Mouse (Mus musculus): ENCODE measurements around the gene Hyal3.

The Hyal3 gene

DNA sequence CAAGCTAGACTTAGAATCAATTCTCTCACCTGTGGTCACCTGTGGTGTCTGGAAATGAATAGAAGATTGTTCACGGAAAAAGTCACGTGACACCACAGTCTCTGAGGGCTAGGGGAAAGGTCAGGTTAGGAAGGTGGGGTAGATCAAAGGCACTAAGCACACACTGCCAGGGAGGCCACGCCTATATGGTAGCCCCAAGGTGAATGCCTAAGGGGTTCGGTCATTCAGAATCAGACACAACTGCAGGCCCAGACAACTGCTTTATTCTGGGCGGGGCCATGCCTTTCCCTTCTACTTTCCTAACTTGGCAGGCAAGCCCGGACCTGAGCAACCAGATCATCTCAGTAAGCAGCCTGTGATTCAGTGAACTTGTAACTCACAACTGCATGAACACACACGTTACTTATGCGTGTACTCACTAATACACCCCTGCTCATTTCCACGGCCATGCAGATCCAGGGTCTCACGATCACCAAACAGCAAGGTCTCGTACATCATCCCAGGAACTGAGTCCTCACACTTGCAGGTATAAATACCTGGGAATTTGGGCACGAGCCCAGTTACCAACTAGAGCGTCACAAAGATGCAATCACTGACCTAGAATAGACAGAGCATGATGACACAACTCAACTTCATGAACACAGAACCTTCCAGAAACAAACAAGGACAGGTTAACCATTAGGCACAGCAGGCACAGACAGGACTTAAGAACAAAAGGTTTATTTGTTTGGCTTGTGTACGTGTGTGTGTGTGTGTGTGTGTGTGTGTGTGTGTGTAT lies 4.8 kb upstream of the Hyal3 start:
- DNase-seq: peak in 1 of 2 experiments; percentile 59

DNA sequence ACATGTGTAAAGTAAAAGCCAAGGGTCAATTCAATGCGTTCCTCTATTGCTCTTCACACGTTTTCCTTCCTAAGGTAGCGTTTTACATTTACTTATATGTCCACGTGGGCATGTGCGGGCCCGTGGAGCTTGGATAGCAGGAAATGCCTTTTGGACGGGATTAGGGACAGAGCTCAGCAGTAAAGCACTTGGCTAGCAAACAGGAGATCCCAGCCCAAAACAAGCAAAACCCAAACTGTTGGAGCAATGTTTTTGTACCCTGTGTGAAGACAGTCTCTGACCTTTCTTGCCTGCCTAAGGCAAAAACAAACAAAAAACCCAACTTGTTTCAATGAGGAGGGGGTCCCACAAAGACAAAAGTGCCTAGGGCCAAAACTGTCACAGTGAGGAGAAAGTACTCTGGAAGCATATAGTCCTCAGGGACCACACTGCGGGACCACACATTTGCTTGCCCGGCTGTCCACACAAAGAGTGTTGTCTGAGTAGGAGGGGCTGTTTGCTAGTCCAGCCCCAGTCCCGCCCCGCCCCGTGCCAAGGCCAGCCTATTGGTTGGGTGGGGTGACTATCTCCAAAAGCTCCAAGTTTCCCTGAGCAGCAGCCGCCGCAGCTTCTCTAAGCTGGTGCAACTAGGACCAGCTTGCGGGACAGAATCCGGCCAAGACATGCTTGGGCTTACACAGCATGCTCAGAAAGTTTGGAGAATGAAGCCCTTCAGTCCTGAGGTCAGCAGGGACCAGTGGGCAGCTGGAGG lies 4.1 kb upstream of the Hyal3 start, which contains the start of gene Hyal1:
Gene Hyal1 (plus strand): TSS at position 571 of the 751 bp plus-strand sequence.
- DNase-seq: peak; percentile 81 to 90

DNA sequence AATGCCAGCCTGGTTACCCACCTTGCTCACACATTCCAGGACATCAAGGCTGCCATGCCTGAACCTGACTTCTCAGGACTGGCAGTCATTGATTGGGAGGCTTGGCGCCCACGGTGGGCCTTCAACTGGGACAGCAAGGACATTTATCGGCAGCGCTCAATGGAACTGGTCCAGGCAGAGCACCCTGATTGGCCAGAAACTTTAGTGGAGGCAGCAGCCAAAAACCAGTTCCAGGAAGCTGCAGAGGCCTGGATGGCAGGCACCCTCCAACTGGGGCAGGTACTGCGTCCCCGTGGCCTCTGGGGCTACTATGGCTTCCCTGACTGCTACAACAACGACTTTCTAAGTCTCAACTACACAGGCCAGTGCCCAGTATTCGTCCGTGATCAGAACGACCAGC lies 2.7 kb upstream of the Hyal3 start:
- no peak for DNase-seq

DNA sequence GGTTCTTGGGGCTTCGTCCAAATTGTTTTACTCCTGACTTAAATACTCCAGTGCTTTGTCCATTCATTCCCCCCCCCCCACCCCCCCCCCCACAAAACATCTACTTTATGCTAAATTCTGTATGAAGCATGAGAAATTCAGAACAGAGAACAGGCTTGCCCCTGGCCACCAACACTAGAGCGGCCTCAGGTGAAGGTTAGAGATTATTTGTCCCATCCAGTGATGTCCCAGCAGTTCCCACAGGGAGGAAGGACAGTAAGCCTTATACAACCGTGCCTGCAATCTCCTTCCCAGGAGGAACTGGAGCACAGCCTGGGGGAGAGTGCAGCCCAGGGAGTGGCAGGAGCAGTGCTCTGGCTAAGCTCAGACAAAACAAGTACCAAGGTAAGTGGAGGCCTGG lies 2.0 kb upstream of the Hyal3 start, which contains the start of gene Naa80:
Gene Naa80 (plus strand): TSS at position 301 of the 400 bp plus-strand sequence.
- no peak for DNase-seq

DNA sequence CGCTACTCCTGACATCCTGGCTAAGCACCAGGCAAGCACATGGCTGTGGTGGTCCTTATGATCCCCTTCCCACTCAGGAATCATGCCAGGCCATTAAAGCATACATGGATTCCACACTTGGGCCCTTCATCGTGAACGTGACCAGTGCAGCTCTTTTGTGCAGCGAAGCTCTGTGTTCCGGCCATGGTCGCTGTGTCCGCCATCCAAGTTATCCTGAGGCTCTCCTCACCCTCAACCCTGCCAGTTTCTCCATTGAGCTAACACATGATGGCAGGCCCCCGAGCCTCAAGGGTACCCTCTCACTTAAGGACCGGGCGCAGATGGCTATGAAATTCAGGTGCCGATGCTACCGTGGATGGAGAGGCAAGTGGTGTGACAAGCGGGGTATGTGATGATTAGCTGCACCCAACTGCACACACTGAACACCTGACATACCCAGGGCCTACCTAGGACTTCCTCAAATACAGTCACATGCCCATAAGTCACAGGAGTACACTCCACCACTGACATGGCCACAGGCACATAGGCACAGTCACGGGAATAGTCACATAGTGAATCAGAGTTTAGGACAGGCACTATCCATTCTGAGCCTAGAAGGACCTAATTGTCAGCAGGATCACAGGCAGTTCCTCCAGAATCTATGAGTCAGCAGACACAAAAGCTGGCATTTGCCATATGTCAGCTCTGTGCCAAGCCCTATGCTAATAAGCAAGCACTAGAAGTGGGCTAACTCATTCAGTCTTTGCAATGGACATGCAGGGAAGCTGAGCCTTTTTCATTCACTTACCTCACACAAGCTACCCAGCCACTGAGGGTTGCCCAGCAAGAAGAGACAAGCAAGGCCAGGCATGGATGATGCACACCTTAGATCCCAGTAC lies 1.4 kb upstream of the Hyal3 start:
- DNase-seq: no peak

DNA sequence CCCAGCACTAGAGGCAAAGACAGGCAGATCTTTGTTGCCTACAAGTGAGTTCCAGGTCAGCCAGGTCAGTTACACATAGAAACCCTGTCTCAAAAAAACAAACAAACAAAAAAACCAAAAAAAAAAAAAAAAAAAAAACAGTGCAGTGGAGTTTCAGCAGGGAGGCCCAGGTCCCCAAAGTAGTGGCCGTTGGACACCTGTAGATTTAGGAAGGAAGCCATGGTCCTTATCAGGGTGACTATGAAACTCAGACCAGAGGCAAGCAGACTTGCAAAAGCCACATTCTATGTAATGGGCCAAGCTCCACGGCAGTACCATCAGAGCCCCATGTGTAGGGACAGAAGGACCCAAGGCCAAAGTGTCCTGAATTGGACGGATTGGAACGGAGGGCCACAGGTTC lies 966 bp downstream of the Hyal3 start:
- no peak for DNase-seq

DNA sequence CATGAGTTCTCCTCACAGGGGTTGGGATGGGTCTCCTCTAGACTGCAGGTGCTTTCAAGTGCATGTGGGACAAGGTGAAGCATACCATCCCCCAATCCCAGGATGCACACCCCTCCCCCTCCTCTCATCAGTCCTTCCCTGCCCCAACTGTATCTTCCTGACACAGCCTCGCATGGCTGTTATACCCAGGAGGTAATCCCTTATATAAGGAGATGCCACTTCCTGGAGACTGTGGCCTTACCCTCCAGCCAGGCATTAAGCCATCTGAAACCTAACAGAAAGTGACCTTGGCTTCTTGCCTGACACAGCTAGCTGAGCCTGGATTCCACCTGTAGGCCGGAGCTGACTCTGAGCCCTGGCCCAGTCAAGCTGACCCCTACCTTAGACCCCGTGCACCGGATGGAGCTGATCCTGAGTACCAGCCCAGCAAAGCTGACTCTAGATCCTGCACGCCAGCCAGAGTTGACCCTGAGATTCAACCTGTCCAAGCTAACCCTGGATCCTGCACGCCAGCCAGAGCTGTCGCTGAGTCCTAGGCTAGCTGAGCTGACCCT lies 2.0 kb downstream of the Hyal3 start:
- no peak for DNase-seq

DNA sequence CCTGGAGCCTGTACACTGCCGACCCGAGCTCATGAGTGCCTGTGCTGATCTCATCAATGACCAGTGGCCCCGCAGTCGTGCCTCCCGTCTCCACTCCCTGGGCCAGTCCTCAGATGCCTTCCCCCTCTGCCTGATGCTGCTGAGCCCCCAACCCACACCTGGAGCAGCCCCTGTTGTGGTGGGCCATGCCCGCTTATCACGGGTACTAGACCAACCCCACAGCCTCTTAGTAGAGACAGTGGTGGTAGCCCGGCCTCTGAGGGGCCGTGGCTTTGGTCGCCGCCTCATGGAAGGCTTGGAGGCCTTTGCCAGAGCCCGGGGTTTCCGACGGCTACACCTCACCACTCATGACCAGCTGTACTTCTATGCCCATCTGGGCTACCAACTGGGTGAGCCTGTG lies 2.6 kb downstream of the Hyal3 start:
- DNase-seq: no peak

DNA sequence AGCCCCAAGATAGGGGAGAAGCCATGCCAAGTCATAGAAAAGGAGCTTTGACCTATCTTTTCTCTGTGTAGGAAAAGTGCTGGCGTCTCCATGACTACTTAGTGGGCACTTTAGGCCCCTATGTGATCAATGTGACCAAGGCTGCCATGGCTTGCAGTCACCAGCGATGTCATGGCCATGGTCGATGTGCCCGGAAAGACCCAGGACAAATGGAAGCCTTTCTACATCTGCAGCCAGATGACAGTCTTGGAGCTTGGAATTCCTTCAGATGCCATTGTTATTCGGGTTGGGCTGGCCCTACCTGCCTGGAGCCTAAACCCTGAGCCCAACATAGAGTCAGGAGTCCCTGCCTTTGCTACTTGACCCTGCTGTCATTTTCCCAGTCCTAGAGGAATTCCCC lies 5.9 kb downstream of the Hyal3 start:
- no peak for DNase-seq

DNA sequence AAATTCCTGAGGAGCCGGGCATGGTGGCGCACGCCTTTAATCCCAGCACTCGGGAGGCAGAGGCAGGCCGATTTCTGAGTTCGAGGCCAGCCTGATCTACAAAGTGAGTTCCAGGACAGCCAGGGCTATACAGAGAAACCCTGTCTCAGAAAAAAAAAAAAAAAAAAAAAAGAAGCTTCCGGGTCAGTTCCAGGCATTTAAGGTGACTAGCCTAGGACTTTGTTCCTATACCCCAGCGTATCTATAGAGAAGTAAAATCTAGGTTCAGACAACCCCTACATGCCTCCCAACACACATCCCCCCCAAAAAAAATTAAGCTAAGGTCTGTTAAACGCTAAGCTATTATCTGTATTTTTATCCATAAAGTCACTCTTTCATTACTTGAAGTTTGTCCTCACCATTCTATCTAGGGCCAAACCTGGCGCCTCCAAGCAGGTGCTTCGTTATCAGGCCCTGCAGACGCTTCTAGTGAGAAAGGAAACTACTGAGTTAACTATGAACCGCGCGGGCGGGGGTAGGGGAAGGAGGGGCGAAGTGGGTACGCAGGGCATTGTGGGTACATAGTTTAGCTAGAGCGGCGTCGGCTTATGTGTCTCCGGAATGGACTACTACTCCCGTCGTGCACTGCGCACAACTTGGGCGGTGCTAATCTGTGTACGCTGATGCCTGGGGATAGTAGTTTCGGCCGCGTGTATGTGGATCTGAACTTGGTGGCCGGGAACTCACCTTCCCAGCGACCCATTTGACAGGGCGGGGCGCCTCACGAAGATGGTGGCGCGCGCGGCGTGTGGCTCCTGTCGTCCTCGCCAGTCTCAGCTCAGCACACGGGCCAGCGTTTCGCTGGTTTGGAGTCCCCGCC lies 6.6 kb downstream of the Hyal3 start, which contains the start of gene Ifrd2:
Gene Ifrd2 (plus strand): TSS at position 669 of the 859 bp plus-strand sequence.
- peak; percentile 99 for DNase-seq

DNA sequence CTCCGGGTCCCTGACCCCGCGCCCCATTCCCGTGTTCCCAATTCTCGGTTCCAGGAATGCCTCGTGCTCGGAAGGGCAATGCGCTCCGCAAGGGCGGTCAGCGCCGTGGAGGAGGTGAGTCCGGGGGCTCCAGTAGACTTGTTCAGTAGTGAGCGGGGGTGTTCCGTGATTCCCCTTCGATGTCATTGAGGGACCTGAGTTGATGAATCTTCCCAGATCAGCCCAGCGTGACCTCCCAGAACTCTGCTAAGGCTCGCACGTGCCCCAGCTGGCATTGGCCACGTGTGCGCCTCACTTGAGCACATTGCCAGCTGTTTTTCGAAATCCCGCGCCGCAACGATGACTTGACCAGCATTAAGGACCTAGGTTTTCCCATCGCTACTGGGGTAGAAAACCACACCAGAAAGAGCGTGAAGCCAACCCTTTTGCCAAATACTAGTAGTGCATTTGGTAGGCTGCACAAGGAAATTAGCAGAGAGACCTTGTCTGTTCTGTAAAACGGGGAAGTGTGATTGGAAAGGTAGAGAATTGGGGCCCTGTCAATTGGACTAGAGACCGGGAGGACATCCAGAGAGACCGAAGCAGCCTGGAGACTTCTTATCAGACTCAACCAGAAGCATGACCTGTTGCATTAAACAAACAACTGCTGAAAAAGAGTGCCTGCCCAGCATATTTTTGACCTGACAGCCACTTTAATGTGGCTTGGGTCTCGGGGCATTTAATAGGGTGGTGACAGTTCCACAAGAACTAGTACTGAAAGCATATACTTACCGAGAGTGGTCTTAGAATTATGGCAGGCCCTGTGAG lies 7.4 kb downstream of the Hyal3 start:
- DNase-seq: peak; percentile 62 to 65

DNA sequence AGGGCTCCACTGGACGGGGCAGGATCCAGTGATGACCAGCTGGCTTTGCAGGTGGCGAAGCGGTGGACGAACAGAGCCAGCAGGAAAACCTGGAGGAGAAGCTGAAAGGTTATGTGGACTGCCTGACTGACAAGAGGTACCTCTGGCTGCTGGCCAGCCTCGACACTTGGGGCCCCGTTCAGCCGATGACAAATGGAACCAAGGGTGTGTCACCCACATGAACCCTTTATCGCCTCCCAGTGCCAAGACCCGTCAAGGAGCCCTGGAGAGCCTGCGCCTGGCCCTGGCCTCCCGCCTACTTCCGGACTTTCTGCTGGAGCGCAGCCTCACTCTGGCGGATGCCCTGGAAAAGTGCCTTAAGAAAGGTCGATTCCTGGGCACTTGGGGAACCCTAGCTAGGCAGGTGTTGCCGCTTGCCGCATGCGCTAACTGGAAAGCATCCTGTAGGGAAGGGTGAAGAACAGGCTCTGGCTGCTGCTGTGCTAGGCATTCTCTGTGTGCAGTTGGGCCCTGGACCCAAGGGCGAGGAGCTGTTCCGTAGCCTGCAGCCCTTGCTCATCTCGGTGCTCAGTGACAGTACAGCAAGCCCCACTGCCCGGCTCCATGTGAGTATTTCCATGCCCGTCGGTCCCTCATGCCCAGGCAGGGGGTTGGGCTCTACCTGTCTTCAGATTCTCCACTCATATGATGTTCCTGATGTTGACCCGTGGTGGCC lies 9.6 kb downstream of the Hyal3 start:
- peak; percentile 89 to 93 for DNase-seq

DNA sequence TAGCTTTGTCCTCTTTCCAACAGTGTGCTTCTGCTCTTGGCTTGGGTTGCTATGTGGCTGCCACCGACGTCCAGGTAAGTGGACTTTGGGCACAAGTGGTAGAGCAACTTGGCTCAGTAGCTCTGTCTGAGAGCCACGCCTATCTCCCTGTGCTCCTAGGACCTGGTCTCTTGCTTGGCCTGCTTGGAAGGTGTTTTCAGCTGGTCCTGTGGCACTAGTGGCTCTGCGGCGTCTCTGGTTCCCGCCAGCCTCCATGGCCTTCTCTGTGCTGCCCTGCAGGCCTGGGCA lies 10.1 kb downstream of the Hyal3 start:
- peak in 1 of 2 experiments; percentile 71 for DNase-seq

DNA sequence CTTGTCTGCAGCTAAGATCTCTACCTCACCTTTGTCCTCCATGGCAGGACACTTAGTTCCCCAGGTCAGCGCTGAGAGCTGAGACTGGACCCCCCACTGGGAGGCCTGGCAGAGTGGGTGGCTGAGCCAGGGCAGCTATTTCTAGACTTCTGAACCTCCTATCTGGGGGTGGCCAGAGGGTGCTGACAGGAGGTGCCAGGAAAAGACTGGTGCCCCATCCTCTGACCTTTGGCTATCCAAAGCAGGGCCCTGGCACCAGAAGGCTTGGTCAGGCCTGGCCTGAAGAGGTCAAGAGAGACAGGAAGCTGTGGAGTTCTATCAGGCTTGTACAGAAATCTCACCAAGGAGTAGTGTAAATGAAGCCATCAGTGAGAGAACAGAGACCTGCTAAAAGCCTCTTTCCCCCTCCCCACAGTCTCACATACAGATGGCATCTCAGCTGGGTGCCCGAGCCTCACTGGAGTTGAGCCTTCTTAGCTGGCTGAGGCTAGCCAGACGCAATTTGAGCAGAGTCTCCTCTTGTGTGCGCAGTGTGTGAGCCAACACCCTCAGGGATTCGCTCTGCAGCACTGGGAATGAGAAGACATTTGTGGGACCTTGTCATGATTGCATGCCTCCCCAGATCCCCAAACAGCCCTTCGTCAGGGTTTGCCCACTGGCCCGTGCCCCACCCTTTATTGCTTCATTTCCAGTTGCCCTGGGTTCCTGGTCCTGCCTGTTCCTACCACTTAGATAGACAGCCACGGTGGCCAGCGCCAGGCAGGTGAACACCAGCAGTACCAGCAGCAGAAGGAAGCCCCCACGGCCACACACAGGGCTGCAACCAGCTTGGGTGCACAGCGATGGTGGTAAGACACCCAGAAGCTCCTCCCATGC lies 12.7 kb downstream of the Hyal3 start:
- no peak for DNase-seq

DNA sequence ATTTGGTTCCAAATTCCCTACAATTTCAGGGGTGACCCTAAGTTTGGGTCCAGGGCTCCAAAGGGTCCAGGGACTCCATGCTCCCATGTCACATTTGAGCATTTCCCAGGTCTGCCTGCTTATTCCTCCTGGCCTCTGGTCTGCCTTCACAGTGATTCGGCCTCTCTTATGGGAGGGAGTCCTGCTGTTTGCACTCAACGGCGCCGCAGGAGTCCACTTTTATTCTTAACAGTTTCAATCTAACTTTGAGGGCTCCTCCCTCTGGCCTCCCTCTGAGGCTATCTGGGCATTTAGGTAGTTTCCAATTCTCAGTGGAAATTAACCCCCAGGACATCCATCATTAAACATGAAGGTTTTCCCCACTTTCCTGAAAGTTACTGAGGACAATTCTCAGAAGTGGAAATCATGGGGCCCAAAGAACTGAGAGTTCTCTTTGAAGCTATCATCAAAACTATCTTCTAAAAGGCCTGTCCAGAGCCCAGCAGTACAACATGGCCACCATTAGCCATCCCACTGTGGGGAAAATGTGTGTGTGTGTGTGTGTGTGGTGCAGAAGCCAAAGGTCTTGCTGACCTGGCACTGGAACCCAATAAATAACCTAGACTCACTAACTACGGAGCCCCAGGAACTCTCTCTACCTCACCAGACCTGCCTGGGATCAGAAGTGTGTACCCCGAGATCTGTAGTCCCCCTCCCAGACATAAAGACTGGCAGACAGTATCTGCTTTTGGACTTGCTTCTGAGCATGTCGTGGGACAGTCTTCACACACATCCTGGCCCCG lies 13.9 kb downstream of the Hyal3 start:
- no peak for DNase-seq

DNA sequence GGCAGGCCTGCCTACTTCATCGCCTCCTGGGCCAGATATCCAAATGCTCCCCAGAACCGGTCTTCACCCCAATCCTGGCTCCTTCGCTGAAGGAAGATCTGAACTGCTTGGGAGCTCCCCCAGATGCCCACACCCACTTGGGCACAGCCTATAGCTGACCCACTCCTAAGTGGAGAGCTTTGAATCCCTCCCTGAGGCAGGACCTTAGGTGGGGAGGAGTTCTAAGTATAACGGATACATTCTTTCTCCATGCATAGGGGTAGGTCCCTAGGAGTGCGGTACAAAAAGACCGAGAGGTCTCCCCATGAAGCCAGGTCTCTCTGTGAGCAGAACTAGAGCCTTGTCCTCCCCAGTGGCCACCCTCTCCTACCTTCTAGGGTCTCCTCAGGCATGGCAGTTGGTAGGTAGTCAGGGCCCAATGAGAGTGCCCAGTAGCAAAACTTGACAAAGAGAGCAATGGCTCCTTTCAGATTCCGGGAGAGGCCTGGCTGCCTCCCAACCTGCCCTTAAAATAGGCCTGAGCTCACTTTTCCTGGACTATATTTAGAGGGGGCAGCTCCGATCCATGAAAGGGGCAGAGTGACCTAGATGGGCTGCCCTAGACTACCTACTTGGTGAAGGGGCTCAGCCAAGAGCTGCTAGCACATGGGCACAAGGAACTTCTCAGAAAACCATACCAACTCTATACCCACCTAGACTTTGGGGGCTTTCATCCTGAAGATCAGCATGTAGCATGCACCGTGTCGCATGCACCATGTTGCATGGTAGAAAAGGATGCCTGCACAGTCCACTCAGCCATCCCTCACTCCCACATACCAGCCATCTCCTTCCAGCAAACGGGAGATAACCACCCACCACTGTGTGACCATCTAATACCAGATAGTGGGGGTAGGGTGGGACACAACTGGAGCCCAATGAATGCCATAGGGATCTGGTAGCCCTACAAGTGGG lies 16.3 kb downstream of the Hyal3 start:
- no peak for DNase-seq

DNA sequence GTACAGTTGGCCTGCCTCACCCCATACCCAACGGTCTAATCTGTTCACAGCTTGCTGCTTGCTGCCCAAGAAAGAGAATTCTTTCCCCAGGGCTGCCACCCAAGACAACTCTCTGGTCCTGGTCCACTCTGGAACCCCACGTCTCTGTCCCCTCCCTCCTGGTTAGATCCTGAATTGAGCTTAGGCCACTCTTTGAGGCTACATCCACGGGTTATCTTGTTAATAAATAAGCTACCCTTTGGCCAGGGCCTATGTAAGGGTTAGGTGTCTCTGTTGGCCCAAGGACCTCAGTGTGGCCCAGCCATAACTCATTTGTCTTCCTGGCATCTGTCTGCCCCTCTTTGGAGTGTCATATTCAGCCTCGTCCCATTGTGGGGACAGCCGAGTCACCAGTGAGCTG lies 17.8 kb downstream of the Hyal3 start:
- no peak for DNase-seq
